Mouse (Mus musculus) embryonic fibroblast, embryonic 13.5 days (primary cell): ENCODE measurements around the gene Apoc2. TPM values are rescaled to one million over a fixed set of nuclear protein-coding genes. Genes with fewer than 3 reads are reported as not detected.
A peak's percentile ranks its signal among the peaks of the same experiment; 100 is the strongest.

Experiments
- H3K27ac ChIP-seq: 2 replicates; pipeline ENCODE4 v1.5.1; 2012; ENCODE audit warnings: low read length, control low read depth, inconsistent platforms; ENCODE audit not compliant: insufficient read depth
- H3K4me1 ChIP-seq: 2 replicates; pipeline ENCODE4 v1.6.1; 2011; ENCODE audit warnings: low read length; ENCODE audit not compliant: control insufficient read depth, insufficient read depth
- H3K4me3 ChIP-seq: 2 replicates; pipeline ENCODE4 v1.5.1; 2011; ENCODE audit warnings: mild to moderate bottlenecking, control low read depth, low read length; ENCODE audit not compliant: insufficient read depth
- CTCF ChIP-seq: IDR thresholded peaks from 2 replicates; pipeline ENCODE4 v1.5.1; 2011; ENCODE audit warnings: mild to moderate bottlenecking, control low read depth, low read length, moderate library complexity, borderline replicate concordance; ENCODE audit not compliant: insufficient read depth
- POLR2A ChIP-seq: IDR thresholded peaks from 2 replicates; pipeline ENCODE4 v1.6.1; 2011; ENCODE audit warnings: low read depth, mild to moderate bottlenecking, control low read depth, low read length, moderate library complexity
- polyA plus RNA-seq: library from polyadenylated mRNA; stranded (reverse); fragments of >200 nt; gene quantifications from 2 replicates; pipeline ENCODE4 v1.2.4, GENCODE M21; 2011; ENCODE audit warnings: low read depth; ENCODE audit not compliant: missing spikeins, insufficient read length

The Apoc2 gene
- polyA plus RNA-seq, 1 experiment, result not detected

GRCm38 (mm10) chr7:19633197-19633596 is 44.5 kb downstream of the Apoc2 start:
- no peak for TF ChIP-seq CTCF
- TF ChIP-seq POLR2A, result no peak
- Histone ChIP-seq H3K4me1 (no peaks in the 10 kb centered on the region), H3K4me3 (no peak overlapping the region), H3K27ac (no peak overlapping the region)

- no peak overlapping the region for H3K4me3 ChIP-seq
- no peak overlapping the region for H3K27ac ChIP-seq
- H3K4me1 ChIP-seq, result no peaks in the 10 kb centered on the region
- no peak for TF ChIP-seq POLR2A
- no peak for TF ChIP-seq CTCF
Measured at GRCm38 (mm10) chr7:19632720-19633119, 45.0 kb downstream of the Apoc2 start.

- TF ChIP-seq CTCF, result no peak
- no peak for TF ChIP-seq POLR2A
- H3K27ac ChIP-seq, result no peak overlapping the region
- no peaks in the 10 kb centered on the region for H3K4me1 ChIP-seq
- H3K4me3 ChIP-seq, result no peak overlapping the region
Measured at GRCm38 (mm10) chr7:19632275-19632674, 45.5 kb downstream of the Apoc2 start.

- Histone ChIP-seq H3K4me1 (no peaks in the 10 kb centered on the region), H3K4me3 (peak within 1 kb of the TSS; percentile 62), H3K27ac (peak within 1 kb of the TSS; percentile 80)
- TF ChIP-seq POLR2A (peak; percentile 68), CTCF (no peak)
Measured at GRCm38 (mm10) chr7:19629361-19629734, 48.4 kb downstream of the Apoc2 start, which contains the start of gene Relb. Gene Relb (minus strand): TSS chr7:19629438.

GRCm38 (mm10) chr7:19628536-19629360 is 49.0 kb downstream of the Apoc2 start:
- H3K4me3 ChIP-seq, result peak overlapping the region; percentile 62
- H3K4me1 ChIP-seq, result no peaks in the 10 kb centered on the region
- H3K27ac ChIP-seq, result peak overlapping the region; percentile 80
- no peak for TF ChIP-seq CTCF
- peak; percentile 53 for TF ChIP-seq POLR2A

GRCm38 (mm10) chr7:19628192-19628535 is 49.6 kb downstream of the Apoc2 start:
- Histone ChIP-seq H3K27ac (0 out of 2 replicates have a peak overlapping the region, but pooled peaks have one; percentile 28), H3K4me3 (peak overlapping the region; percentile 36), H3K4me1 (no peaks in the 10 kb centered on the region)
- TF ChIP-seq POLR2A, result peak; percentile 64
- TF ChIP-seq CTCF, result no peak

- Histone ChIP-seq H3K4me1 (no peaks in the 10 kb centered on the region), H3K4me3 (peak overlapping the region; percentile 36; the same call in 1 of the 2 replicates), H3K27ac (0 out of 2 replicates have a peak overlapping the region, but pooled peaks have one; percentile 28)
- no peak for TF ChIP-seq CTCF
- TF ChIP-seq POLR2A, result no peak
Measured at GRCm38 (mm10) chr7:19627721-19628120, 50.0 kb downstream of the Apoc2 start.

- Histone ChIP-seq H3K27ac (no peak overlapping the region), H3K4me3 (no peak overlapping the region), H3K4me1 (no peaks in the 10 kb centered on the region)
- no peak for TF ChIP-seq POLR2A
- TF ChIP-seq CTCF, result no peak
Measured at GRCm38 (mm10) chr7:19623433-19623832, 54.3 kb downstream of the Apoc2 start.

GRCm38 (mm10) chr7:19622241-19622640 is 55.5 kb downstream of the Apoc2 start:
- H3K4me3 ChIP-seq, result no peak overlapping the region
- no peaks in the 10 kb centered on the region for H3K4me1 ChIP-seq
- no peak for TF ChIP-seq POLR2A
- TF ChIP-seq CTCF, result no peak
- H3K27ac ChIP-seq, result no peak overlapping the region

Other genes starting within 250 kb of the Apoc2 start
- 27.4 and 29.1 TPM in 2 replicates for gene Mark4, start 219.1 kb downstream of the Apoc2 start, polyA plus RNA-seq
- not detected in 2 replicates for gene Exoc3l2, start 214.6 kb downstream of the Apoc2 start, polyA plus RNA-seq
- 5.9 and 6.1 TPM in 2 replicates for gene Bloc1s3, start 169.6 kb downstream of the Apoc2 start, polyA plus RNA-seq
- gene Trappc6a, start 169.5 kb downstream of the Apoc2 start, polyA plus RNA-seq, result 15.2 and 23.4 TPM in 2 replicates
- not detected in 2 replicates for gene Nkpd1, start 160.1 kb downstream of the Apoc2 start, polyA plus RNA-seq
- 25.3 and 27.7 TPM in 2 replicates for gene Ppp1r37, start 114.9 kb downstream of the Apoc2 start, polyA plus RNA-seq
- gene Zfp296, start 100.7 kb downstream of the Apoc2 start, polyA plus RNA-seq, result 1.5 and 1.8 TPM in 2 replicates
- 52.6 and 65.2 TPM in 2 replicates for gene Gemin7, start 100.3 kb downstream of the Apoc2 start, polyA plus RNA-seq
- gene Clasrp, start 73.5 kb downstream of the Apoc2 start, polyA plus RNA-seq, result 32.4 and 38.1 TPM in 2 replicates
- 15.4 and 17.9 TPM in 2 replicates for gene Relb, start 48.5 kb downstream of the Apoc2 start, polyA plus RNA-seq
- gene Clptm1, start 12.9 kb downstream of the Apoc2 start, polyA plus RNA-seq, result 116 and 124 TPM in 2 replicates
- not detected in 2 replicates for gene Gm44805, start 3.5 kb upstream of the Apoc2 start, polyA plus RNA-seq
- gene Apoc4, start 3.5 kb upstream of the Apoc2 start, polyA plus RNA-seq, result not detected in 2 replicates
- gene Apoc1, start 14.7 kb upstream of the Apoc2 start, polyA plus RNA-seq, result not detected in 2 replicates
- 8.5 and 34.9 TPM in 2 replicates for gene Apoe, start 21.2 kb upstream of the Apoc2 start, polyA plus RNA-seq
- 38.1 and 51.3 TPM in 2 replicates for gene Tomm40, start 37.5 kb upstream of the Apoc2 start, polyA plus RNA-seq
- gene Nectin2, start 72.5 kb upstream of the Apoc2 start, polyA plus RNA-seq, result 39.7 and 45.3 TPM in 2 replicates
- 2.1 and 2.5 TPM in 2 replicates for gene Bcam, start 93.1 kb upstream of the Apoc2 start, polyA plus RNA-seq
- not detected in 2 replicates for gene Cblc, start 118.9 kb upstream of the Apoc2 start, polyA plus RNA-seq
- gene Bcl3, start 144.8 kb upstream of the Apoc2 start, polyA plus RNA-seq, result 24.1 and 37.9 TPM in 2 replicates
- gene Gm19345, start 174.1 kb upstream of the Apoc2 start, polyA plus RNA-seq, result not detected in 2 replicates
- not detected in 2 replicates for gene Ceacam16, start 183.4 kb upstream of the Apoc2 start, polyA plus RNA-seq
- not detected in 2 replicates for gene Ceacam19, start 210.0 kb upstream of the Apoc2 start, polyA plus RNA-seq
- 54.1 and 65.0 TPM in 2 replicates for gene Pvr, start 243.2 kb upstream of the Apoc2 start, polyA plus RNA-seq